Mouse (Mus musculus): ENCODE data around the gene Hist1h2bh.
"Not testable (repeated sequence)": the region's sequence is repeated elsewhere in the genome, so short reads cannot be mapped to it uniquely, and the experiment has no call there.

The Hist1h2bh gene

DNA sequence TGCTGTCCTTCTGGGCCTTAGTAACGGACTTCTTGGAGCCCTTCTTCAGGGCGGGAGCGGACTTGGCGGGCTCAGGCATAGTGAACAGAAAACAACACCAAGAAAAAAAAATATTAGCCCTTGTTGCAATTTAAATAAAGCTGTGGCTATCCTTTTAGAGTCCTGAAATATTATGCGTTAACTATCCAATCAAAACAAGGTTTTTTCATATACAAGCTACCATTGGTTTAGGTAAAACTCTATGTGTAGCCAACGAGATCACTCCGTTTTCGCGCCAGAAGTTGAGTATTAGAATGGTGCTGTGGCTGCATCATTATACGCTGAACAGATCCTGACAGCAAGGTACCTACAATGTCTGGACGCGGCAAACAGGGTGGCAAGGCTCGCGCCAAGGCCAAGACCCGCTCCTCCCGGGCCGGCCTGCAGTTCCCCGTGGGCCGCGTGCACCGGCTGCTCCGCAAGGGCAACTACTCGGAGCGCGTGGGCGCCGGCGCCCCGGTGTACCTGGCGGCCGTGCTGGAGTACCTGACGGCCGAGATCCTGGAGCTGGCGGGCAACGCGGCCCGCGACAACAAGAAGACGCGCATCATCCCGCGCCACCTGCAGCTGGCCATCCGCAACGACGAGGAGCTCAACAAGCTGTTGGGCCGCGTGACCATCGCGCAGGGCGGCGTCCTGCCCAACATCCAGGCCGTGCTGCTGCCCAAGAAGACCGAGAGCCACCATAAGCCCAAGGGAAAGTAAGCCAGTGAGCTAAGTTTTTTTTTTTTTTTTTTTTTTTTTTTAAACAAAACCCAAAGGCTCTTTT is 9.4 kb downstream of the Hist1h2bh start, which contains the start of gene Hist1h2af:
Gene Hist1h2af (plus strand): TSS at position 347 of the 808 bp plus-strand sequence.
- TF ChIP-seq GATA4 (IDR thresholded peaks at IDR 0.05; ENCODE audit: insufficient replicate concordance, low read length), result not testable (repeated sequence)

DNA sequence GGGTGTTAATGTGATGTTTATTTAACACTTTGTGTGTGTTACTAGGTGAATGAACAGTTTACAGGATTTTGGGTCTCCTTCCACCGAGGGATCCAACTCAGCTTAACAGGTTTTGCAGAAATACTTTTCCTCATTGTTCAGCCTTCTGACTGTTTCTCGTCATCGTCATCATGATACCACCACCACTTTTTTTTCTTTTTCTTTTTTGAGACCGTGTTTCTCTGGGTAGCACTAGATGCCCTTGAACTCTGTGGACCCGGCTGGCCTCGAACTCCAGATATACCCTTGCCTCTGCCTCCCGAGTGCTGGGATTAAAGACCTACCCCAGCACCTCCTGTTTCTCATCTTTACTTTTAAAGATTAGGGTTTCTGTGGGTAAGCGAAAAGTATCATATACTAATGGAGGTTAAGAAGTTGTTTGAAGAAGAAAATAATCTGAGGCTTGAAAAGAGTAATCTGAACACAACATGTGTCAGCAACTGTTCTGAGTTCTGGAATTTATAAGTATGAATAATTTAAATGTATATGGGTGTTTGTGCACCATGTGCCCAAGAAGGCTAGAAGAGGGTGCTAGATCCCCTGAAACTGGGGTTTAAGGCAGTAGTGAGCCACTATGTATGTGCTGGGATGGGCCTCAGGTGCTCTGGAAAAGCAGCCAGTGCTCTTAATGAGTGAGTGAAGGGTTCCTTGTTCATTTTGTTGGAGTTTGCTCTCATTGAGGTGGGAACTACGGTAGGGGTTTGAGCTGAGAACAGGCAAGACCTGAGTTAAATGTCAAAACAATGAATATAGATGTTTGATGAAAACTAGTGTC is 10.7 kb downstream of the Hist1h2bh start:
- no peak for TF ChIP-seq GATA4 (IDR thresholded peaks at IDR 0.05; ENCODE audit: insufficient replicate concordance, low read length)

DNA sequence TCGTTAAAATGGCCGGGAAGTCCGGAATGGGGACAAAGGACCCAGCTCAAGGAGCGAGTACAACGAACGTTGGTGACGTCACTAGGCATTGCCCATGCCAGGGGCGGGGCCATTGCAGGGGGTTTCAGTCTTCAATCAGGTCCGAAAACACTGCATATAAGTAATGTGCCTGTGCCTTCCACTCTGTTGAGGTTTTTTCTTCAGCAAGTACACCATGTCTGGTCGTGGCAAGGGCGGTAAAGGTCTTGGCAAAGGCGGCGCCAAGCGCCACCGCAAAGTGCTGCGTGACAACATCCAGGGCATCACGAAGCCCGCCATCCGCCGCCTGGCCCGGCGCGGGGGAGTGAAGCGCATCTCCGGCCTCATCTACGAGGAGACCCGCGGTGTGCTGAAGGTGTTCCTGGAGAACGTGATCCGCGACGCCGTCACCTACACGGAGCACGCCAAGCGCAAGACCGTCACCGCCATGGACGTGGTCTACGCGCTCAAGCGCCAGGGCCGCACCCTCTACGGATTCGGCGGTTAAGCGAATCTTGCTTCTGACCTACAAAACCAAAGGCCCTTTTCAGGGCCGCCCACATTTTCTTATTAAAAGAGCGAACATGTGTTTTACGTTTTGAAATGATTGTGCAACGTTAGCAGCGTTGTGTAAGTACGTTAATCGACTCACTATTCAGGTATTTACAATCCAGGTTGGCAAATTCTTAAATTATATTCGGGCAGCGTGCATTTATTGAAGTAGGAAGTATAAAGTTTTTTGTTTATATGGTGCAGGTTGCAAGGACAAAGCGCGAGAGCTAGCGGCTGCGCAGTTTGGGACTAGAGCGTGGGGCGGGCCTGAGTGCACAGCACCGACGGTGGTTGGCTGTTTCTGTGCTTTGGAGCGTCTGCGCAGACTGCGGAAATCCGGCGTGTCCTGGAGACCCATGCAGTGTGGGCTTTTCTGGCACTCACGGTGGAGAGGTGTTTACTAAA is 12.0 kb downstream of the Hist1h2bh start, which contains the start of gene Hist1h4h:
Gene Hist1h4h (plus strand): TSS at position 150 of the 975 bp plus-strand sequence.
- TF ChIP-seq GATA4 (IDR thresholded peaks at IDR 0.05; ENCODE audit: insufficient replicate concordance, low read length), result no peak; the same call in 1 of the 2 replicates

DNA sequence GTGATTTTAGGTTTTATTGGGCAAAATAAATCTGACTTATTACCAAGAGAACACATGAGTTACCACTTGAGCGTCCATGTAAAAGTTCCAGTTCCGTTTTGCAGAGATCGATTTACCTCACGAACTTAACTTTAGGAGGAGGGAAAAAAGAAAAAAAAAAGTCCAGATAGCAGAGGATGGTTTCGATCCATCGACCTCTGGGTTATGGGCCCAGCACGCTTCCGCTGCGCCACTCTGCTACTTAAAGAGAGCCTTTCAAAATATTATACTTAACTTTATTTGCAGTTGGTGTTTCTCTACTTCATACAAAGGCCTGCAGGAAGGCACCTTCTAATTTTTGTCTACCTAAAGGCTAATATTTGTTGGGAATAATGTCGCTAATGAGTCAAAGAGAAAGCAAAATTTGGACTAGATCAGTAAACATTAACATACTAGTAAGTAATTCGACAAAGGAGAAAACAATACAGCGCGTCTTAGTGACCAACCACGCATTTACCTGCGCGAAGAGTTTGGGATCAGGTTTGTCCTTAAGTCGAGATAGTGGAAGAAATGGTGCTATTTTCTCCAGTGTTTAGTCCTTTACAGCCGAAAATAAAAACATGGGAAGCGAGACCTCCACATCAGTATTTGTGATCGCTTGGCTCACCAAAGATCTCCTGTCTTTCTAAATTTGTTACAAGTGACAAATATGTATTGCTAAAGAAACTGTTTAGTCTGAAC is 12.9 kb downstream of the Hist1h2bh start:
- TF ChIP-seq GATA4 (IDR thresholded peaks at IDR 0.05; ENCODE audit: insufficient replicate concordance, low read length), result peak; percentile 10; the same call in 1 of the 2 replicates

GRCm38 (mm10) chr13:23529480-23530165 is 13.6 kb downstream of the Hist1h2bh start:
- no peak for TF ChIP-seq GATA4 (IDR thresholded peaks at IDR 0.05; ENCODE audit: insufficient replicate concordance, low read length)

DNA sequence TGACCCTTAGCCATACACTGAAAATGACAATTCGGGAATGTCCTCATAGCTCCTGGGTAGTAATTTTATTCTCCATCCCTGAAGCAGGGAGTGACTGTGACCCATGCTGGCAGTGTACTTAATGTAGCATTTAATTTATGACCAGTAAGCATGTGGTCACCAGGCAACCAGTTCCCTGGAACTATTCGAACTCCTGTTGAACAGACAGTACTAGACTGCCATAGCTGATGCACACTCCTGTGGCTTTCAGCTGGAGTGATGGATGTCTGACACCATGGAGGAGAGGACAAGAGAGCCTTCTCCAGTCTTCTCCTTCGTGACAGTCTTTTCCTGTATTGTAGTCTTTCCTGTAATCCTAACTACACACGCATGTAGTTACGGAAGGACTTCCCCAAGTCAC is 14.2 kb downstream of the Hist1h2bh start:
- TF ChIP-seq GATA4 (IDR thresholded peaks at IDR 0.05; ENCODE audit: insufficient replicate concordance, low read length), result no peak

- TF ChIP-seq GATA4 (IDR thresholded peaks at IDR 0.05; ENCODE audit: insufficient replicate concordance, low read length), result no peak
Measured at GRCm38 (mm10) chr13:23526312-23526711, 16.9 kb downstream of the Hist1h2bh start.

DNA sequence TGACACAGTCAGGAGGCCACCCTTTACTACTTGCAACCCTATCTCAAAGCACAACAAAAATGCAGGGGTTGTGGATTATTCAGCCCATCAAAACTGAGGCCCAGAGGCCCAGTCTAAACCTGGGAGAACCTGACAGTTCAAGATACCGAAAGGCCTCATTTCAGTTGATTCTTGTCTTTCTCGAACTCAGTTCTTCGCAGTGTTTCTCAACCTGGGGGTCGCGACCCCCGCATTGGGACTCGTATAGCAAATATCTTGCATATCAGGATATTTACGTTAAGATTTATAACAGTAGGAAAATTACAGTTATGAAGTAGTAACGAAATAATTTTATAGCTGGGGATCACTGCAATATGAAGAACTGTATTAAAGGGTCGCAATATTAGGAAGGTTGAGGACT is 17.3 kb downstream of the Hist1h2bh start:
- TF ChIP-seq GATA4 (IDR thresholded peaks at IDR 0.05; ENCODE audit: insufficient replicate concordance, low read length), result no peak

GRCm38 (mm10) chr13:23524654-23525053 is 18.5 kb downstream of the Hist1h2bh start:
- TF ChIP-seq GATA4 (IDR thresholded peaks at IDR 0.05; ENCODE audit: insufficient replicate concordance, low read length), result no peak

DNA sequence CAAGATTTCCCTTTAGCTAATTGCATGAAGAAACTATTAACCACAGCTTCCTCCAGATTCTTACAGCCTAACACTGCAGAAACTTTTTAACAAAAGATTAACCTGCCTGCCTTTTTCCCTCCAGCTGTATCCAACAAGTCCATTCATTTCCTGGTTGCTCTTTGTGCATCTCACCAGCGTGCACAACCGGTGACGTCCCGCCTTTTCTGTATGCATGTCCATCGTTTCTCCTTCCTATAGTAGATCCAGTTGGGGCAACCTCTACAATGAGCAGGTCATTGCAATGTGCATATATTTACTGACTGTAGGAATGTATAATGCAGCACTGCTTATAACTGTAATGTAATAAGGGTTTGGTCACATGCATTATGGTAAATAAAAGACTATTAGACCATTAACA is 19.2 kb downstream of the Hist1h2bh start:
- no peak for TF ChIP-seq GATA4 (IDR thresholded peaks at IDR 0.05; ENCODE audit: insufficient replicate concordance, low read length)

DNA sequence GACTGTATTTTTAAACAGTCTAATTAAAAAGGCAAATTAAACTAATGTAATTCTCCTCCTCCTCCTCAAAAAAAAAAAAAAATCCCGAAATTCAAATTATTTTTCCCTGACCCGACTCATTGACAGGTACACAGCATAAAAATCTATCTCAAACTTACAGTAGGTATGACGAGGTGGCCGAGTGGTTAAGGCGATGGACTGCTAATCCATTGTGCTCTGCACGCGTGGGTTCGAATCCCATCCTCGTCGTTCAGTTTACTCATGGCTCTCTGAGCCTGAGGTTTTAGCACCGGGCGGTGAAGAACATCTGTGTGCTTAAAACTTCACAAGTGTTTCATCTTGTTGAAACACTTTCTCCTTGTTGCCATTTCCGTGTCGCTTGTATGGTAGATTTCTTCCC is 21.5 kb downstream of the Hist1h2bh start:
- TF ChIP-seq GATA4 (IDR thresholded peaks at IDR 0.05; ENCODE audit: insufficient replicate concordance, low read length), result no peak

DNA sequence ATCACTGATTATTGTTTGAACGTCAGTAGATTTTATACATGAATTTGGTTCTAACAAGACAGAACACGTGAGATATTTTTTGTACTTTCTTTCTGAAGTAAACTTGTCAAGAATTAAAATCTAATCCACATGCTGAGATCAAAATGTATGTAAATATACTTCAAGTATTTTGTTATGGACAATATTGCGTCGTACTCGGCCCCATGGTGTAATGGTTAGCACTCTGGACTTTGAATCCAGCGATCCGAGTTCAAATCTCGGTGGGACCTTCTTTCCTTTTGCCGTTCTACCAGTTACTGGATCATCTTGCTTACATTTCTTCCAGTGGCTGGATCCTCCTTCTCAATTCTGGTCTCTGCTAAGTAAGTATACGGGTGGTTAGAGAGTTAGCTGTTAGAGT is 23.8 kb downstream of the Hist1h2bh start:
- TF ChIP-seq GATA4 (IDR thresholded peaks at IDR 0.05; ENCODE audit: insufficient replicate concordance, low read length), result no peak

DNA sequence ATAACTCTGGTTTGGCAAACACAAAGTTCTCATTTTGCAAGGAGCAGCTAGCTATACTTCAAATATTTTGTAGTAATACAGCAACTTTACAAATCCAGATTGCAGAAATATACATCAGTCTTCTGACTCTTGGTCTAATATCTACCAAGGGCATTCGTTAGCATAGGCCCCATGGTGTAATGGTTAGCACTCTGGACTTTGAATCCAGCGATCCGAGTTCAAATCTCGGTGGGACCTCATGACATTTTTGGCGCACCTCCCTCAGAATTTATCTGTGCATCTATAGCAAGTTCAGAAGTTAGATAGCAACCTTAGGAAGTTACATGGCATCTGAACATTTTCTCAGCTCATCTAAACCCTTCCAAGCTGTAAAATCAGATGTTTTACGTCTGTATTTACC is 24.3 kb downstream of the Hist1h2bh start:
- TF ChIP-seq GATA4 (IDR thresholded peaks at IDR 0.05; ENCODE audit: insufficient replicate concordance, low read length), result no peak

DNA sequence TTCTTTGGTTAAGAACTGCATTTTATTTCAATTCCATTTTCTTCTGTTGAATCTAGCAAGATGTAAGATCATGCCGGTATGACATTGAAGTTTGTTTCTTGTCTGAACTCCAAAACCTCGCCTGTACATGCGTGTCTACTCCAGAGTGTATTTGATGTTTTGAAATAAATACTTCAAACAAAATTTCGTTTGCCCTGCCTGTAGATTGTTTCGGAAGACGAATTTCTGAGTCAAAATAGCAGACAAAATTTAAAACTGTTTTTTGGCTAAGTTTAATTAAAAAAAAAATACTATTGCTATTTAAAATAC is 24.9 kb downstream of the Hist1h2bh start:
- TF ChIP-seq GATA4 (IDR thresholded peaks at IDR 0.05; ENCODE audit: insufficient replicate concordance, low read length), result no peak
